Mouse (Mus musculus): ENCODE data around the gene Ugt1a6a.

GRCm38 (mm10) chr1:88087513-88087912, 47.1 kb upstream of the Ugt1a6a start, which contains the start of gene Ugt1a8:
- TF ChIP-seq POLR2A (IDR thresholded peaks at IDR 0.05; ENCODE audit: low read depth, low read length): no peak
- TF ChIP-seq CTCF (conservative IDR thresholded peaks at IDR 0.05; ENCODE audit: insufficient read depth, insufficient read length, low read depth, low read length): no peak

Data from kidney, adult 2 months (tissue).